Mouse (Mus musculus): ENCODE measurements at regions not wholly inside any gene's neighbourhood (a gene's known extent, or its start where the extent isn't known, plus 50 kb on each side); places are given as distances from the start of the nearest gene placed in this dataset.

DNA sequence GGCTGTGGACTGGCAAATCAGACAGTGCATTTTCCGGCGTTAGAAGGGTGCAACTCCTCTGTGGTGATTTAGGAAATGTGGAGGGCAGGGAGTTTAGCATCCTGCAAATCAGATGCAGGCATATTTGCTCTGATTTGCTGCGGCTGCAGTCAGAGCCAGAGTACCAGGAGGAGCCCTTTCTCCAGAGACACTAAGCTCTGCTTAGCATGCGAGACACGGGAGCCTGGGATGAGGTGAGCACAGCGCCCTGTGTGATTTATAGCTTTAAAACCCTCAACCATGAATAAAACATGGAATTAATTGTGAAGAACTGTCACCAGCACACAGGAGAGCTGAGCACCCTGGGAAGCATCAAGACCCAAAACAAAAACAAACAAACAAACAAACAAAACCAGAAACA lies 229.1 kb upstream of the Sulf2 start:
- WGBS: 48% methylated on average over 6 of the region's 6 CpGs
- DNase-seq (ENCODE audit: low spot score): no peak
- no peak overlapping the region for H3K27ac ChIP-seq (ENCODE audit: low read depth, low read length)
- 0 out of 2 replicates have a peak overlapping the region, but pooled peaks have one; percentile 2 for H3K9ac ChIP-seq (ENCODE audit: low read length)
- H3K9me3 ChIP-seq (ENCODE audit: control insufficient read depth, low read length): no peaks in the 10 kb centered on the region
- no peaks in the 10 kb centered on the region for H3K36me3 ChIP-seq (ENCODE audit: control insufficient read depth, insufficient read depth, low read length)
- no peaks in the 10 kb centered on the region for H3K27me3 ChIP-seq (ENCODE audit: control insufficient read depth, insufficient read depth, low read length)
- no peak overlapping the region for H3K4me3 ChIP-seq (ENCODE audit: low read depth, low read length)
- peaks cover 7% of the 10 kb centered on the region for H3K4me1 ChIP-seq (replicated peaks; ENCODE audit: control insufficient read depth, insufficient read depth, low read length)
- ATAC-seq (replicated peaks; ENCODE audit: low FRiP score): no peak
- H3K4me2 ChIP-seq (ENCODE audit: low read depth, low read length, severe bottlenecking): no peak overlapping the region

DNA sequence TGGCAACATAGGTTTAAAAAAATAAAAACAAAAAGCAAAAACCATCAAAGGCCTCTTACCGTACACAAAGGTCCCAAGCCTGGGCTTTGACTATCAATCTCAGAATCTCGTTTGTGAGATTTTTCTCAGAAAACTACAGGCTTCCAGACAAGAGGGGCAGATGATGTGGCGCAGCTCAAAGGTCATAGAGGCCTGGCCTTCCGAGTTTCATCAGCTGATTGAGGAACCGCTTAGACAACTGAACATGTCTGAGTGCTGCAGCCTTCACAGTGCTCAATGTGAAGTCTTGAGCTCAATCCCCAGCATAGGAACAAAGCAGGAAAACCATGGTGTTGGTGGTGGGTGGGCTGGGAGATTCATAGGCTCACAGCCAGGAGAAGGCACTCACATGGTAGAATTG lies 227.9 kb upstream of the Sulf2 start:
- Histone ChIP-seq H3K4me3 (ENCODE audit: low read depth, low read length) (no peak overlapping the region), H3K27ac (ENCODE audit: low read depth, low read length) (no peak overlapping the region), H3K4me2 (ENCODE audit: low read depth, low read length, severe bottlenecking) (no peak overlapping the region), H3K9ac (ENCODE audit: low read length) (no peak overlapping the region), H3K27me3 (ENCODE audit: control insufficient read depth, insufficient read depth, low read length) (no peaks in the 10 kb centered on the region), H3K36me3 (ENCODE audit: control insufficient read depth, insufficient read depth, low read length) (no peaks in the 10 kb centered on the region), H3K4me1 (replicated peaks; ENCODE audit: control insufficient read depth, insufficient read depth, low read length) (peaks cover 7% of the 10 kb centered on the region), H3K9me3 (ENCODE audit: control insufficient read depth, low read length) (no peaks in the 10 kb centered on the region)
- DNase-seq (ENCODE audit: low spot score): no peak
- ATAC-seq (replicated peaks; ENCODE audit: low FRiP score): no peak
- 84% methylated on average over 5 of the region's 5 CpGs for WGBS

GRCm38 (mm10) chr2:166382180-166382579 lies 226.7 kb upstream of the Sulf2 start:
- WGBS: 80% methylated on average over 7 of the region's 7 CpGs
- Histone ChIP-seq H3K27ac (ENCODE audit: low read depth, low read length) (no peak overlapping the region), H3K36me3 (ENCODE audit: control insufficient read depth, insufficient read depth, low read length) (no peaks in the 10 kb centered on the region), H3K9me3 (ENCODE audit: control insufficient read depth, low read length) (no peaks in the 10 kb centered on the region), H3K4me1 (replicated peaks; ENCODE audit: control insufficient read depth, insufficient read depth, low read length) (peaks cover 3% of the 10 kb centered on the region), H3K27me3 (ENCODE audit: control insufficient read depth, insufficient read depth, low read length) (no peaks in the 10 kb centered on the region), H3K4me2 (ENCODE audit: low read depth, low read length, severe bottlenecking) (no peak overlapping the region), H3K9ac (ENCODE audit: low read length) (no peak overlapping the region), H3K4me3 (ENCODE audit: low read depth, low read length) (no peak overlapping the region)
- ATAC-seq (replicated peaks; ENCODE audit: low FRiP score) (no peak), DNase-seq (ENCODE audit: low spot score) (no peak)

- Histone ChIP-seq H3K27me3 (ENCODE audit: control insufficient read depth, insufficient read depth, low read length) (no peaks in the 10 kb centered on the region), H3K36me3 (ENCODE audit: control insufficient read depth, insufficient read depth, low read length) (no peaks in the 10 kb centered on the region), H3K4me3 (ENCODE audit: low read depth, low read length) (no peak overlapping the region), H3K27ac (ENCODE audit: low read depth, low read length) (no peak overlapping the region), H3K9ac (ENCODE audit: low read length) (no peak overlapping the region), H3K4me1 (replicated peaks; ENCODE audit: control insufficient read depth, insufficient read depth, low read length) (peaks cover 3% of the 10 kb centered on the region), H3K9me3 (ENCODE audit: control insufficient read depth, low read length) (no peaks in the 10 kb centered on the region), H3K4me2 (ENCODE audit: low read depth, low read length, severe bottlenecking) (no peak overlapping the region)
- ATAC-seq (replicated peaks; ENCODE audit: low FRiP score): no peak
- WGBS: 90% methylated on average over 9 of the region's 9 CpGs
- no peak for DNase-seq (ENCODE audit: low spot score)
Observed at GRCm38 (mm10) chr2:166380854-166381253, 225.4 kb upstream of the Sulf2 start.

GRCm38 (mm10) chr2:166378325-166378724 lies 222.9 kb upstream of the Sulf2 start:
- WGBS: 73% methylated on average over 3 of the region's 3 CpGs
- no peak overlapping the region for H3K4me3 ChIP-seq (ENCODE audit: low read depth, low read length)
- ATAC-seq (replicated peaks; ENCODE audit: low FRiP score): no peak
- H3K27me3 ChIP-seq (ENCODE audit: control insufficient read depth, insufficient read depth, low read length): no peaks in the 10 kb centered on the region
- DNase-seq (ENCODE audit: low spot score): no peak
- H3K27ac ChIP-seq (ENCODE audit: low read depth, low read length): no peak overlapping the region
- H3K9me3 ChIP-seq (ENCODE audit: control insufficient read depth, low read length): no peaks in the 10 kb centered on the region
- no peaks in the 10 kb centered on the region for H3K36me3 ChIP-seq (ENCODE audit: control insufficient read depth, insufficient read depth, low read length)
- H3K4me1 ChIP-seq (replicated peaks; ENCODE audit: control insufficient read depth, insufficient read depth, low read length): no peaks in the 10 kb centered on the region; the same call in 1 of the 2 replicates
- H3K4me2 ChIP-seq (ENCODE audit: low read depth, low read length, severe bottlenecking): no peak overlapping the region
- no peak overlapping the region for H3K9ac ChIP-seq (ENCODE audit: low read length)

- H3K36me3 ChIP-seq (ENCODE audit: control insufficient read depth, insufficient read depth, low read length): no peaks in the 10 kb centered on the region
- no peak for DNase-seq (ENCODE audit: low spot score)
- H3K4me2 ChIP-seq (ENCODE audit: low read depth, low read length, severe bottlenecking): no peak overlapping the region
- H3K4me3 ChIP-seq (ENCODE audit: low read depth, low read length): no peak overlapping the region
- no peaks in the 10 kb centered on the region; the same call in 1 of the 2 replicates for H3K4me1 ChIP-seq (replicated peaks; ENCODE audit: control insufficient read depth, insufficient read depth, low read length)
- no peak overlapping the region for H3K27ac ChIP-seq (ENCODE audit: low read depth, low read length)
- no peaks in the 10 kb centered on the region for H3K27me3 ChIP-seq (ENCODE audit: control insufficient read depth, insufficient read depth, low read length)
- H3K9ac ChIP-seq (ENCODE audit: low read length): no peak overlapping the region
- 59% methylated on average over 3 of the region's 3 CpGs for WGBS
- no peaks in the 10 kb centered on the region for H3K9me3 ChIP-seq (ENCODE audit: control insufficient read depth, low read length)
- peak; percentile 36; the same call in 1 of the 2 replicates for ATAC-seq (replicated peaks; ENCODE audit: low FRiP score)
Observed at GRCm38 (mm10) chr2:166377329-166377728, 221.9 kb upstream of the Sulf2 start.

- Histone ChIP-seq H3K36me3 (ENCODE audit: control insufficient read depth, insufficient read depth, low read length) (no peaks in the 10 kb centered on the region), H3K4me3 (ENCODE audit: low read depth, low read length) (no peak overlapping the region), H3K4me1 (replicated peaks; ENCODE audit: control insufficient read depth, insufficient read depth, low read length) (no peaks in the 10 kb centered on the region; the same call in 1 of the 2 replicates), H3K9ac (ENCODE audit: low read length) (no peak overlapping the region), H3K4me2 (ENCODE audit: low read depth, low read length, severe bottlenecking) (no peak overlapping the region), H3K27me3 (ENCODE audit: control insufficient read depth, insufficient read depth, low read length) (no peaks in the 10 kb centered on the region), H3K9me3 (ENCODE audit: control insufficient read depth, low read length) (no peaks in the 10 kb centered on the region), H3K27ac (ENCODE audit: low read depth, low read length) (no peak overlapping the region)
- DNase-seq (ENCODE audit: low spot score) (no peak), ATAC-seq (replicated peaks; ENCODE audit: low FRiP score) (no peak)
- 90% methylated on average over 12 of the region's 12 CpGs for WGBS
Observed at GRCm38 (mm10) chr2:166375639-166376038, 220.2 kb upstream of the Sulf2 start.

DNA sequence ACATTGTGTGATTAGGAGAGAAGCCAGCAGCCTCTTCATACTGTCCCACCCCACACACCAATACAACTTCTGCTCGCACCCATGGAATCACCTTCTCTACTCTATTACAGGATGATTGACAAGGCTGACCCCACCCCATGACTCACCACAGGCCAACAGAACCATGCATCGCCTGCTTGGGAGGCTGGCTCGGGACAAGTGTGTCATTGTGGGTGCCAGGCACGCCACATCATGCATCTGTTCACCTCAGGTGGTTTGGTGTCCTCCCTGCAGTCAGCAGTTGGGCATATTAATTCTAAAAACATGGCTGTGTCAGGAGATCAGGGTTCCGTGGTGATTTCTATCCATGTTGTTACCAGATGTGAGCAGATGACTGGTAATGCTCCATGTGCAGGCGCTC lies 215.3 kb upstream of the Sulf2 start:
- 95% methylated on average over 6 of the region's 6 CpGs for WGBS
- Histone ChIP-seq H3K27ac (ENCODE audit: low read depth, low read length) (no peak overlapping the region), H3K4me1 (replicated peaks; ENCODE audit: control insufficient read depth, insufficient read depth, low read length) (no peaks in the 10 kb centered on the region), H3K9me3 (ENCODE audit: control insufficient read depth, low read length) (no peaks in the 10 kb centered on the region), H3K9ac (ENCODE audit: low read length) (no peak overlapping the region), H3K27me3 (ENCODE audit: control insufficient read depth, insufficient read depth, low read length) (no peaks in the 10 kb centered on the region), H3K4me2 (ENCODE audit: low read depth, low read length, severe bottlenecking) (no peak overlapping the region), H3K4me3 (ENCODE audit: low read depth, low read length) (no peak overlapping the region), H3K36me3 (ENCODE audit: control insufficient read depth, insufficient read depth, low read length) (no peaks in the 10 kb centered on the region)
- no peak for DNase-seq (ENCODE audit: low spot score)
- no peak for ATAC-seq (replicated peaks; ENCODE audit: low FRiP score)

- no peaks in the 10 kb centered on the region for H3K9me3 ChIP-seq (ENCODE audit: control insufficient read depth, low read length)
- no peak overlapping the region for H3K9ac ChIP-seq (ENCODE audit: low read length)
- 88% methylated on average over 6 of the region's 6 CpGs for WGBS
- H3K4me2 ChIP-seq (ENCODE audit: low read depth, low read length, severe bottlenecking): no peak overlapping the region
- ATAC-seq (replicated peaks; ENCODE audit: low FRiP score) (no peak), DNase-seq (ENCODE audit: low spot score) (no peak)
- H3K27ac ChIP-seq (ENCODE audit: low read depth, low read length): no peak overlapping the region
- H3K36me3 ChIP-seq (ENCODE audit: control insufficient read depth, insufficient read depth, low read length): no peaks in the 10 kb centered on the region
- no peaks in the 10 kb centered on the region for H3K27me3 ChIP-seq (ENCODE audit: control insufficient read depth, insufficient read depth, low read length)
- no peak overlapping the region for H3K4me3 ChIP-seq (ENCODE audit: low read depth, low read length)
- H3K4me1 ChIP-seq (replicated peaks; ENCODE audit: control insufficient read depth, insufficient read depth, low read length): peaks cover 8% of the 10 kb centered on the region; the same call in 1 of the 2 replicates
Observed at GRCm38 (mm10) chr2:166361645-166362044, 206.2 kb upstream of the Sulf2 start.
